Mouse (Mus musculus): ENCODE results near the gene Ptprn2. TPM values are rescaled to one million over a fixed set of nuclear protein-coding genes. Genes with fewer than 3 reads are reported as not detected.

Gene Ptprn2
- polyA plus RNA-seq, 1 experiment from 2014 or later, result 0.79 TPM

DNA sequence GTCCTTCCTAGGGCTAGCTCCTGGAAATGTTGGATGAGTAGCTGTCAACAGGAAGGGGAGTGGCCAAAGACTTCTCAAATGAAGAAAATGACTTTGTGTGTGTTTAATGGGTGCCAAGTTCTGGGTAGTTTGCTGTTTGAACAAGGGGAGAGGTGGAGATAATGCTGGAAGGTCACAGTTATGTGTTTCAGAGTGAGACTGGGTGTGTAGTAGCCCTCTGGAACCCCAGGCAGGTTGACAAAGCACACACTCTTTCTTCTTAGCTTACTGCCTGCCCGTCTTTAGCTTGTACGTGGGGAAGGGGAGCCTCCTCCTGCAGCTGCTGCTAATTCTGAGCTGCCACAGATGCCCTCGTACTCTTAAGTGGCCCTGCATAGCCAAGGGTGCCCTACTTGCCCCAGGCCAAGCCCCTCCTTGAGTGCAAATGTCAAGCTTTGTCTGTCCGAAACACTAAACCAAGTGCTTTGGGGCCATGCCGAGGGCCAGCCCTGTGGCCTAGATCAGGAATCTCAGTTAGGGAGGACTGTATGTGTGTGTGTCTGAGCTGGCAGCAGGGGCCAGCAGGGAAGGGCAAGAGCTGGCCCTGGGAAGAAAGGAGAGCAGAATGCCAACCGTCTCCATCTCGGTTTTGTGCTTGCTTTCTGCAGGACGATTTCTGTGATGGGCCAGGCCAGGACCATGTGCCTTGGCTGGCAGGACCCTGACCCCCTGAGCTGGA lies 95.5 kb downstream of the Ptprn2 start:
- Histone ChIP-seq H3K4me3 (ENCODE audit: low read depth, low read length) (no peak overlapping the region), H3K9ac (replicated peaks; ENCODE audit: low read length) (no peak overlapping the region), H3K4me2 (ENCODE audit: low read depth, low read length) (no peak overlapping the region), H3K9me3 (replicated peaks; ENCODE audit: control insufficient read depth, low read length) (no peaks in the 10 kb centered on the region), H3K27ac (replicated peaks; ENCODE audit: low read depth, low read length) (no peak overlapping the region), H3K36me3 (replicated peaks; ENCODE audit: control insufficient read depth, insufficient read depth, low read depth, low read length) (no peaks in the 10 kb centered on the region), H3K27me3 (ENCODE audit: control insufficient read depth, insufficient read depth, low read length) (no peaks in the 10 kb centered on the region), H3K4me1 (ENCODE audit: control insufficient read depth, insufficient read depth, low read length) (no peaks in the 10 kb centered on the region)
- WGBS, result 53% methylated on average over 8 of the region's 8 CpGs
- no peak for DNase-seq (ENCODE audit: low spot score)
- 0 out of 2 replicates have a peak, but pooled peaks have one; percentile 4 for ATAC-seq (replicated peaks; ENCODE audit: insufficient number of reproducible peaks, low FRiP score, low TSS enrichment, low read depth)

DNA sequence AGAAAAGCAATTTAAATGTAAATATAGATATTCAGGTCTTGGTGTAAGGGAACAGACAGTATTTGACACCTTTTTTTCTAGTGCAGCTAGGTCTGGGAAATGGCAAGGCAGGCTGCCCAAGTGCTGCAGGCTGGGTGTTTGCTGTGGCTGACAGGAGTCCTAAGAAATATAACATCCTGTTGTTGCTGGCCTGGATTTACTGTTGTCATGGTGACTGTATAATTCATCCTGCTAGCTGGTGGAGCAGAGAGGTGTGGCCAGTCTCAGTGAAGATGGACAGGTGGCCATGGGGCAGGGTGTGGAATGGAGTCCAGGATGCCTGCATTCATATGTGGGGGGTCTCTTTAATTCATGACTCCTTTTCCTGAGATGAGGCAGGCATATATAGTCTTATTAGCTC lies 96.3 kb downstream of the Ptprn2 start:
- H3K4me2 ChIP-seq (ENCODE audit: low read depth, low read length), result no peak overlapping the region
- H3K9me3 ChIP-seq (replicated peaks; ENCODE audit: control insufficient read depth, low read length), result no peaks in the 10 kb centered on the region
- DNase-seq (ENCODE audit: low spot score) (peak; percentile 24), ATAC-seq (replicated peaks; ENCODE audit: insufficient number of reproducible peaks, low FRiP score, low TSS enrichment, low read depth) (peak; percentile 57)
- no peak overlapping the region for H3K9ac ChIP-seq (replicated peaks; ENCODE audit: low read length)
- H3K4me1 ChIP-seq (ENCODE audit: control insufficient read depth, insufficient read depth, low read length), result no peaks in the 10 kb centered on the region
- H3K4me3 ChIP-seq (ENCODE audit: low read depth, low read length), result no peak overlapping the region
- no peak overlapping the region for H3K27ac ChIP-seq (replicated peaks; ENCODE audit: low read depth, low read length)
- no peaks in the 10 kb centered on the region for H3K27me3 ChIP-seq (ENCODE audit: control insufficient read depth, insufficient read depth, low read length)
- no peaks in the 10 kb centered on the region for H3K36me3 ChIP-seq (replicated peaks; ENCODE audit: control insufficient read depth, insufficient read depth, low read depth, low read length)

DNA sequence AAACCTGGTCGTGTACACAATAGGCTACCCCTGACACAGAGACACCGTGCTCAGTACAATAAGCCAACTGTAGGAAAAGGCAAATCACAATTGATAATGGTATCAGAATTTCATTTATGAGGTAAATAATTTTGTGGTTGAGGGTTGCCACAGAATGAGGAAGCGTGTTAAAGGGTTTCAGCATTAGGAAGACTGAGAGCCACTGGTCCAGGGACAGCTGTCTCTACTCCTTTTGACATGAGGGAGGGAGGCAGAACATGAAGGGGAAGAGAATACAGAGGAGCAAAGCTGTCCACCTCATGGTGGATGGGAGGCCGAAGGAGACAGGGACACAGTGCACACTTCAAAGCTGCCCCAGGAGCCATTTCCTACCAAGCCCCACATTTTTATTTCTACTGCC lies 97.3 kb downstream of the Ptprn2 start:
- Histone ChIP-seq H3K9me3 (replicated peaks; ENCODE audit: control insufficient read depth, low read length) (no peaks in the 10 kb centered on the region), H3K4me3 (ENCODE audit: low read depth, low read length) (no peak overlapping the region), H3K27me3 (ENCODE audit: control insufficient read depth, insufficient read depth, low read length) (no peaks in the 10 kb centered on the region), H3K4me2 (ENCODE audit: low read depth, low read length) (no peak overlapping the region), H3K4me1 (ENCODE audit: control insufficient read depth, insufficient read depth, low read length) (no peaks in the 10 kb centered on the region), H3K27ac (replicated peaks; ENCODE audit: low read depth, low read length) (no peak overlapping the region), H3K9ac (replicated peaks; ENCODE audit: low read length) (no peak overlapping the region), H3K36me3 (replicated peaks; ENCODE audit: control insufficient read depth, insufficient read depth, low read depth, low read length) (no peaks in the 10 kb centered on the region)
- ATAC-seq (replicated peaks; ENCODE audit: insufficient number of reproducible peaks, low FRiP score, low TSS enrichment, low read depth), result no peak
- no peak for DNase-seq (ENCODE audit: low spot score)
- WGBS, result 87% methylated on average over 4 of the region's 4 CpGs

DNA sequence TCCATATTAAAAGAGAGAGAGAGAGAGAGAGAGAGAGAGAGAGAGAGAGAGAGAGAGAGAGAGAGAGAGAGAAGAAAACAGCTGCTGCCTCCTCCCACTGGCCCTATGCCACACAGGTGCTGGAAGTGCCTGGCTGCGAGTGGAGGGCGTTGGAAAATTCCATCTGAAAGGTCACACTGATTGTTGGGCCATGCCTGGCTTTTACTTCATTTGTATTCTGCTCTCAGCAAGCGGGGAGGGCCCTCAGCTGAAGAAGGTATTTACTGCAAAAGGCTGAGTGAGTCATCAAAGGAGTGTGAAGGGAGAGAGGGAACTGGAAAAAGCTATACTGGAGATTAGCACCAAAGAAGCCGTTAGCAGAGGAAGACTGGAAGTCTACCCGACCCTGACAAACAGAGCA lies 99.5 kb downstream of the Ptprn2 start:
- H3K27me3 ChIP-seq (ENCODE audit: control insufficient read depth, insufficient read depth, low read length), result no peaks in the 10 kb centered on the region
- no peak overlapping the region for H3K4me2 ChIP-seq (ENCODE audit: low read depth, low read length)
- H3K9me3 ChIP-seq (replicated peaks; ENCODE audit: control insufficient read depth, low read length), result no peaks in the 10 kb centered on the region
- no peaks in the 10 kb centered on the region for H3K36me3 ChIP-seq (replicated peaks; ENCODE audit: control insufficient read depth, insufficient read depth, low read depth, low read length)
- ATAC-seq (replicated peaks; ENCODE audit: insufficient number of reproducible peaks, low FRiP score, low TSS enrichment, low read depth) (no peak), DNase-seq (ENCODE audit: low spot score) (no peak)
- H3K27ac ChIP-seq (replicated peaks; ENCODE audit: low read depth, low read length), result no peak overlapping the region
- H3K9ac ChIP-seq (replicated peaks; ENCODE audit: low read length), result no peak overlapping the region
- H3K4me3 ChIP-seq (ENCODE audit: low read depth, low read length), result no peak overlapping the region
- WGBS, result 42% methylated on average over 5 of the region's 5 CpGs
- no peaks in the 10 kb centered on the region for H3K4me1 ChIP-seq (ENCODE audit: control insufficient read depth, insufficient read depth, low read length)

DNA sequence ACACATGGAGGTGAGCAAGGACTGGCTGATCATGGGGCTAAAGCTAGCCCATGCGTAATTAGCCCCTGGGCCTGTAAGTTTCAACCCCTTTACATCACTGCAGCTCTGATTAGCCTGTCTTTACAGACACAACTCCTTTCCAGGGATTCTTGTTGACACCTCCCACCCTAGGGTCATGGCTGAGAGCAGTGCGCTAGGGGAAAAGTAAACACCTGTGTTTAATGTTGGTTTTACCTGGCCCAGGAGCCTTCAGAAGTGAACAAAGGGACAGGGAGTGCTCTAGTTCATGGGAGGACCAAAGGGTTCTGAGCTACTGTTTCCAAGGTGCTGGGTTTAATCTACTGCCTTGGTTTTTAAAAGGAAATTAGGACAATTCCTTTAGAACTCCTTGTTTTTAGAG lies 100.6 kb downstream of the Ptprn2 start:
- Histone ChIP-seq H3K4me3 (ENCODE audit: low read depth, low read length) (no peak overlapping the region), H3K4me1 (ENCODE audit: control insufficient read depth, insufficient read depth, low read length) (no peaks in the 10 kb centered on the region), H3K9ac (replicated peaks; ENCODE audit: low read length) (no peak overlapping the region), H3K4me2 (ENCODE audit: low read depth, low read length) (no peak overlapping the region), H3K9me3 (replicated peaks; ENCODE audit: control insufficient read depth, low read length) (no peaks in the 10 kb centered on the region), H3K27ac (replicated peaks; ENCODE audit: low read depth, low read length) (no peak overlapping the region), H3K36me3 (replicated peaks; ENCODE audit: control insufficient read depth, insufficient read depth, low read depth, low read length) (no peaks in the 10 kb centered on the region), H3K27me3 (ENCODE audit: control insufficient read depth, insufficient read depth, low read length) (no peaks in the 10 kb centered on the region)
- 85% methylated on average over 2 of the region's 2 CpGs for WGBS
- ATAC-seq (replicated peaks; ENCODE audit: insufficient number of reproducible peaks, low FRiP score, low TSS enrichment, low read depth), result no peak
- DNase-seq (ENCODE audit: low spot score), result no peak

DNA sequence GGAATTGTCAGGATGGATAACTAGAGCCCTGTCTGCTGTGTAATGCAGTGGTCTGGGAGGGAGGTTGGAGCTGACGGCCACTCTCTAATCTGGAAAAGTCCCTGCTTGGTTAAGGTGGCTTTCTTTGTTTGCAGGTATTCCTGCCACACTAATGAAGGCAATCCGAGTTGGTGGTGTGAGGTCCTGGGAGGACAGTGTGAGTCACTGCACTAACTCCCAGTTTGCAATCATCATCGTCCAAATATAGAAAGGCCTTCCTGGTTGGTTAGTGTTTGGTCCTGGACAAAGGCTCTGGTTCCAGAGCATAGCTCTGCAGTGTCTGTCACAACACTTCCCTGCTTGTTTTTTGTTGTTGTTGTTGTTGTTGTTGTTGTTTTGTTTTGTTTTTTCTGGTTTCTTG lies 102.0 kb downstream of the Ptprn2 start:
- Histone ChIP-seq H3K4me3 (ENCODE audit: low read depth, low read length) (no peak overlapping the region), H3K9me3 (replicated peaks; ENCODE audit: control insufficient read depth, low read length) (no peaks in the 10 kb centered on the region), H3K27ac (replicated peaks; ENCODE audit: low read depth, low read length) (no peak overlapping the region), H3K4me1 (ENCODE audit: control insufficient read depth, insufficient read depth, low read length) (no peaks in the 10 kb centered on the region), H3K27me3 (ENCODE audit: control insufficient read depth, insufficient read depth, low read length) (no peaks in the 10 kb centered on the region), H3K36me3 (replicated peaks; ENCODE audit: control insufficient read depth, insufficient read depth, low read depth, low read length) (no peaks in the 10 kb centered on the region), H3K4me2 (ENCODE audit: low read depth, low read length) (no peak overlapping the region), H3K9ac (replicated peaks; ENCODE audit: low read length) (no peak overlapping the region)
- ATAC-seq (replicated peaks; ENCODE audit: insufficient number of reproducible peaks, low FRiP score, low TSS enrichment, low read depth) (no peak), DNase-seq (ENCODE audit: low spot score) (no peak)
- WGBS, result 78% methylated on average over 3 of the region's 3 CpGs

DNA sequence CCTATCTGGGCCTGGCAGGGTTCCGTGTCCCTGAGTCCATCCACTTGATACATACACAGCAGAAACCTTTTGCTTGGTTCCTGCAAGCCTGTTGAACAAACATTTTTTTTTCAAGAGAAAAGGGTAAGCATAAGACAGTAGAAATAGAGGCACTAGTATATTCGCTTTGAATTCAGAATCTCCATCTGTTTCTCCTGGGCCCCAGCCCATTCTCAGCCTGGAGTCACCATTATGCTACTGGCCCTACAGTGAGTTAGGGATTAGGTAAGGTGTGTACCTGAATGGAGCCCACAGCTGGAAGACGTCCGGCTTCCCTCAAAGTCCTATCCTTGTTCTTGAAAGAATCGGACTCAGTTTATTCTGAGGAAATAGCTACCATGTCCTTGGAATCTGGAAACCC lies 104.6 kb downstream of the Ptprn2 start:
- Histone ChIP-seq H3K4me2 (ENCODE audit: low read depth, low read length) (no peak overlapping the region), H3K27ac (replicated peaks; ENCODE audit: low read depth, low read length) (no peak overlapping the region), H3K27me3 (ENCODE audit: control insufficient read depth, insufficient read depth, low read length) (no peaks in the 10 kb centered on the region), H3K9me3 (replicated peaks; ENCODE audit: control insufficient read depth, low read length) (no peaks in the 10 kb centered on the region), H3K36me3 (replicated peaks; ENCODE audit: control insufficient read depth, insufficient read depth, low read depth, low read length) (no peaks in the 10 kb centered on the region), H3K4me1 (ENCODE audit: control insufficient read depth, insufficient read depth, low read length) (no peaks in the 10 kb centered on the region), H3K4me3 (ENCODE audit: low read depth, low read length) (no peak overlapping the region), H3K9ac (replicated peaks; ENCODE audit: low read length) (no peak overlapping the region)
- WGBS, result 87% methylated on average over 5 of the region's 5 CpGs
- ATAC-seq (replicated peaks; ENCODE audit: insufficient number of reproducible peaks, low FRiP score, low TSS enrichment, low read depth) (no peak), DNase-seq (ENCODE audit: low spot score) (no peak)

DNA sequence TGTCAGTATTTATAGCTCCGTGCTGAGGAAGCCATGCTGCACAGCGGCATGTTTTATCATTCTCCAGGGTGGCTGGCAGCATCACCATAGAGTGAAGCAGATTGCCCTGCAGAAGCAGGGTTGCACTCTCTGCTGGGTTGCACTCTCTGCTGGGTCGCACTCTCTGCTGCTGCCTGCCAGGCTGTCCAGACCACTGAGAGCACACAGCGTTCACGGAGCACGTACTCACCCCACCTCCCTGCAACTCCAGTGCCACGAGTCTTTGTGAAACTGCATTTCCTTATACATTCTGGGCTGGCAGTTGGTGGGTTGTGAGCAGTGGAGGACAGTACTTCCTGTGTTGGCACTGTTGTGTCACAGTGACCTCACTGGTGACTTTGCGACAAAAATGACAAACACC lies 108.9 kb downstream of the Ptprn2 start:
- 89% methylated on average over 8 of the region's 8 CpGs for WGBS
- Histone ChIP-seq H3K36me3 (replicated peaks; ENCODE audit: control insufficient read depth, insufficient read depth, low read depth, low read length) (no peaks in the 10 kb centered on the region), H3K9ac (replicated peaks; ENCODE audit: low read length) (no peak overlapping the region), H3K27ac (replicated peaks; ENCODE audit: low read depth, low read length) (no peak overlapping the region), H3K27me3 (ENCODE audit: control insufficient read depth, insufficient read depth, low read length) (no peaks in the 10 kb centered on the region), H3K9me3 (replicated peaks; ENCODE audit: control insufficient read depth, low read length) (no peaks in the 10 kb centered on the region), H3K4me3 (ENCODE audit: low read depth, low read length) (no peak overlapping the region), H3K4me1 (ENCODE audit: control insufficient read depth, insufficient read depth, low read length) (no peaks in the 10 kb centered on the region), H3K4me2 (ENCODE audit: low read depth, low read length) (no peak overlapping the region)
- DNase-seq (ENCODE audit: low spot score) (no peak), ATAC-seq (replicated peaks; ENCODE audit: insufficient number of reproducible peaks, low FRiP score, low TSS enrichment, low read depth) (no peak)
